Mouse (Mus musculus): ENCODE measurements around the gene Ropn1l.

The Ropn1l gene

DNA sequence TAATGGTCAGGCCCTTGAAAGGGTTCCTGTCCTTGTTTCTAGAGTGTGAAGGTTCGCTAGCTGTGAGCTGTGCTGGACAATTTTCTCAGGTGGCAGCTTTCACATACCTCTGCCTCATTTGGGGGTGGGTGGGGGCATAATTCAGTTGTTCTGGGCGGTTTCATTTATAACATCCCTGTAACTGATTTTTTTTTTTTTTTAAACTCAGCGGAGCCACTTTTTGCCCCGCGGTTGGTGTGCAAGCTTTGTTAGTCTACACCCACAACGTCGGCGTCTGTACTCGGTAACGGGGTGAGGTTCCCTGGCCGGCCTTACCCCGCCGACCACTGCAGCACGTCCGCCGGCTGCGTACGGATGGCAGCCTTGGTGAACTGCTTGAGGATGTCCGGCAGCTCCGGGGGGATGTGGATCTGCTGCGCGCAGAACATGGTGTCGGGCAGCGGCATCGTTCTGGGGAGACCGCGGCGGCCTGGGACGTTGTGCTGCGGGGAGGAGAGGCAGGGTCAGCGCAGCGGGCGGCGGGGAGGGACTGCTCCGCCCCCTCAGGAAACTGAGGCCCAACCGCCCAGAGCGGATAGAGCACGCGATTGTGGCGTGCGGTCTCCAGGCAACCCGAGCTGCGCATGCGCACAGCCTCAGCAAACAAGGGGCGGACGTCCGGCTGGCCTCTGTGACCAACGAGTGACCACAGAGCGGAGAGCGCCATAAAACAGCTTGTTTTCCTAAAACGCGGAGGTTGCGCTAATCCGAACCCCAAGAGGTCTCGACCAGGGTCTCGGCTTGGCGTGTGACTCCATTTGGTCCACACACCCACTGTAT lies at the start of gene Ropn1l:
TSS of gene Ropn1l (minus strand) at position 640 of the 819 bp plus-strand sequence.
- peak; percentile 91 for DNase-seq

DNA sequence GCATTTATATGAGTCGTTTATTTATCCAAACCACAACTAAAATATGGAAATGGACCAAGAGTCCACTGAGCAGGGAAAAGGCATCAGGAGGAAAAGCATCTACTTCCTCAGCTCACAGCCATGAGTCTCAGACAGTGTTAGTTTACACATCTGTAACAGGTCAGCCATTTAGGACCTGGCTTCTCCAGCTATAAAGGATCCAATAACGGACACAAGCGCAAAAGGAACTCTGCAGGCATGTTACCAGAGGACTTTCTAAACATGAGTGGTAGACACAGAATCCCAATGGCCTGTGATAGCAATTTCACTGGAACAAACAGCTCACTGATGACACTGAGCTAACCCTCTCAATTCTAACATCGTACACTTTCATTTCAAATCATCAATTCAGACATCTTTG lies 49.5 kb upstream of the Ropn1l start:
- DNase-seq: no peak

DNA sequence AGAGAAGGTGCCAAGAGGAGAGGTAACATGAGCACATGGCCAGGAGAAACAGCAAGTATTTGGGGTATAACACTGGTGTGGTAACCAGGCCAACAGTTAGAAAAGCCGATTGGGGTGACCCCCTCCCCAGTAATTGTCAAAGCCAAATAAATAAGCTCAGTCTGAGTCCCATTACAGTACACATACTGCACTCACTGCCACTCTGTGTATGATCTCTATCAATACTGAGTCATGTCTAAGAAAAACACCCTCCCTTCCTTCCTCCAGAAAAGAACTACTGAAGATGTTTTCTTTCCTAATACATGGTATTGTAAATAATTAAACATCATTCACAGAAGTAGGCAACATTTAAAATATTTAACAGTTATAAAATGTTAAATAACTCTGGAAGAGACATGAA lies 48.8 kb upstream of the Ropn1l start:
- DNase-seq: no peak

DNA sequence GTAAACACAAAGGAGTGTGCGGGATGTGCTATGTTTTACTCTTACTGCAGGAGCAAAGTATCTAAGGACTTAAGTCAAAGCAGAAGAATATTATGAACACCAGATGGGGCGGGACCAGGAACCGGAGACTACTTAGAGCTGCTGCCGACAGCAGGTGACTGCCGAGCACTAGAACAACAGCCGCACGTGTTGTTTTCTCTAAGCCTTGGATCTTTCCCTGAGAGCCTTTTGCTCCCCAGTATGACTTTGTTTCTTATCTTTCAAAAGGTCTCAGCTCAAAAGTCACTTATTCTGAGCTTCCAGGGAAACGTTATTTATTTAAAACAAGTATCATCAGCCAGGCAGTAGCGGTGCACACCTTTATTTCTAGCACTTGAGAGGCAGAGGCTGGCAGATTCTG lies 41.3 kb upstream of the Ropn1l start:
- DNase-seq: no peak

DNA sequence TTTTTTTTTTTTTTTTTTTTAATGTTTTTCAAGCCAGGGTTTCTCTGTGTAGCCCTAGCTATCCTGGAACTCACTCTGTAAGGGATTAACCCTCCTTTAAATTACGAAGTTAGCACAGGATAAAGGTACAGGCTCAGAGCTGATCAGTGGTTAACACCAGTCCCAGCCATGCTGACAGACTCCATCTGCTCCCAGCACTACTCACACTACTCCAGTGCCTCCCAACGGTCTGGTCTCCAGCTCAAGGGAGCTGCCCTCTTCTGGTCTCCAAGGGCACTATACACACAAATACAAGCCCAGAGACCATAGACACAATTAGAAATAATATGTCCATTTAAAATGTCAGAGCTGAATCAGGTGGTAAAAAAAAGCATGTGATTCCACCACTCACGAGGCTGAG lies 40.8 kb upstream of the Ropn1l start:
- no peak for DNase-seq

DNA sequence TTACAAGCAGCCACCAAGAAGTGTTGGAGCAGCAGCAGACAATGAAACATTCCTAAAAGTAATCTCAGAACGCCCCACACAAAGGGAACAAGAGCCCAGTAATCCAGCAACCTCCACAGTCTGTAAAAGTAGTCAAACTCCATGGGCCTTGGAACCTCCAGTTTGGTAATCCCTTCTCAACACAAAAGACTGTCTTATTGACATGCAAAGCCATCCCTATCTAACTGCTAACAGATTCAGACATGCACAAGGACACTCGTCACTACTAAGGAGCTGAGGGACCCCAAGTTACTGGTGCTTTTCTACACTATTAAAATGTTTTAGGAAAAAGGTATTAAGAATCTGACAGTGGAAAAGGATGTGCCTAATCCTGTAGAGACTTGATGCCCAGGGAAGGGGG lies 33.9 kb upstream of the Ropn1l start:
- no peak for DNase-seq

DNA sequence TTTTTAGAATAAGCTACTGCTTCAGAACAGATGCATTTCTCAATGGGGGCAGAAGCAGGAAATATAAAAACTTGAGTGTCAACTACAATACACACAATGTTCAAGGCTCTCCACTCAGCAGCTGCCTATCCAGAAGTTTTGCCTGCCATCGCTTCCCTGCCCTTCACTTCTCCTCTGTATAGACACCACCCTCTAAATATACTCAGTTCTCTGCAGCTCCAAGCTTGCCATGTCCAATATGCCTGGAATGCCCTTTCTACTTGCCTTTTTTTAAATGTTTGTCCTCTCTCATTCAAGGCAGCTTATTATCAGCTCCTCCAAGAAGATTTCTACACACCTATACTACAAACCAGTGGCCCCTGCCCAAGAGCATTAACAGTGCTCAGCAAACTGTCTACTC lies 23.1 kb upstream of the Ropn1l start:
- no peak for DNase-seq

DNA sequence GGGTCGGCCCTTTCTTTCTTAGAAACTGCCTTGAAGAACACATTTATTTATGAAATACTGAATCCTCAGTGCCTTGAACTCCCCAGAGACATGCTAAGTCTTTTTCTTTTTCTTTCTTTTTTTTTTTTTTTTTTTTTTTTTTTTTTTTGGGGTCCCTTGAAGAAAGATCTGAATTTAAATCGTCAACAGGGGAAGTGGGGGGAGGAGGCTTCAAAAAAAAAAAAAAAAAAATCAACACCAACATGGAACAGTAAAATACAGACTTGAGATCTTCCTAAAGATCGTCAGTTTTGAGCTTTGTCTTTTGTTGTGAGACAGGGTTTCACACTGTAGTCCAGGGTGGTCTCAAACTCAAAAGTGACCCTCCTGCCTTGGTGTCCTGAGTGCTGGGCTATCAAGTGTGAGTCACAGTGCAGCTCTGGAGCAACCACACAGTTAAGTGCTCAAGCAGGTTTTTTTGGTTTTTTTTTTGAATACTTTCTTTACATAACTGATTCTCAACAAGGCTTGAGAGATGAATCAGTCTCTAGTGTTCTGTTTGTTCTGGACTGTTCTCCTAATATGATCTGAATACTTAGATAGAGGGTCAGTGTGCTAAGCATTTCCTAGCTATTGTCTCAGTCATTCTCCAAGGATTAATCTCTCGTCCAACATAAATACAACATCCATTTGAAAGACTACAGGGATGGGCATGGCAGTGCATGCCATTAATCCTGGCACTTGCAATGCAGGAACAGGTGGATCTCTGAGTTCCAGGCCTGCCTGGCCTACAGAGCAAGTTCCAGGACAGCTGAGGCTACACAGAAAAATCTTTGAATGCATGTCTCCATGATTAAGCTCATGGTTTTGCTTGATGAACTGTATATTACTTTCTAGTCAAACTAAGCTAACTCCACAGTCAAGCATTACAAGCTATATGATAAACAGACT lies 19.4 kb upstream of the Ropn1l start:
- DNase-seq: no peak

DNA sequence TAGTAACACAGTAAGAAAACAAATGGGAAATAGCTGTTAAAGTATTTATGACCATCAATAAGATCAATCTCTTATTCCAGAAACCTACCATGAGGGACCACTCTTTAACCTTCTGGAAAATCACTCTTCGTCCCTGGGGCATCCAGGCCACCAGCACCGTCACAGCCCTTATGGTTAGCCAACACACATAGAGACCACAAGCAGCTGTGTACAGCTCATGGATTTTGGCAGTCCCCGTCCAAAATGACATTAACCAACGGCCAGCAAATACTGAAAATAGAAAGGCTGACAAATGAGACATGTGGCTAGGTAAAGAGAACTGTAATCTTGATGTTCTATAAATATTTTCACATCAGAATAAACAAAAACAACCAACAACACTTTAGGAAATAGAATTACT lies 18.0 kb upstream of the Ropn1l start:
- DNase-seq: no peak

DNA sequence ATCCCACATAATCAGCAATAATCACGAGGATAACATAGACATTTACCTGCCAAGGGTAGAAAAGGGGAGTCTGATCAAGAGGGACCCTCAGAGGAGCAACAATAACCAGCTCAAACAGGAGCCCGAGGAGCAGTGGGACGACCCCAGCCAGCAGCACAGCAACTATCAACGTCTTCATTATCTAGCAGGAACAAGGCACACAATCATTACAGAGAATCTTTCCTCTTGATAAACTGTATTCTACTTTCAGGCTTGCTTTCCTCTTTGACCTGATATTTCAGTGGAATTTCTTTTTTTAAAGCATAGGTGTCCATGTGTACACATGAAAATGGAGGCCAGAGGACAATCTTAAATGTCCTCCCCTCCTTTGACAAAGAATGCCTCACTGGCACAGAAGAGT lies 16.0 kb upstream of the Ropn1l start:
- DNase-seq: no peak

DNA sequence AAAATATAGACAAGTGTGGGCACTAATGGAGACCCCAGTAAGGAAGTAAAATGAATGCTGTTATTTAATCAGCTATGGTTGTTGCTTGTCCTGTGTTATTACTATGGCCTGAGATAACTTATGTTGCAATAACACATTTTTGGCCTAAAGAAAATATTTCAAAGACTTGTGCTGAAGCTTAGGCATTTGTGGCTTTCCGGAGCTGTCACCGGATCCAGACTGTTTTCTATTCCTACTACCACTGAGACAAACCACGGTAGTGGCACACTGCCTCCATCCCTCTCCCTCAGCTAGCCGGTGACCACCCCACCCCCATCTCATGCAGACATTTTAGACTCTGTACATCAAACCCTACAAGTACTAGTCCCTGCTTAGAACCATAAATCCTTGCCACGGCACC lies 15.3 kb upstream of the Ropn1l start:
- DNase-seq: no peak

DNA sequence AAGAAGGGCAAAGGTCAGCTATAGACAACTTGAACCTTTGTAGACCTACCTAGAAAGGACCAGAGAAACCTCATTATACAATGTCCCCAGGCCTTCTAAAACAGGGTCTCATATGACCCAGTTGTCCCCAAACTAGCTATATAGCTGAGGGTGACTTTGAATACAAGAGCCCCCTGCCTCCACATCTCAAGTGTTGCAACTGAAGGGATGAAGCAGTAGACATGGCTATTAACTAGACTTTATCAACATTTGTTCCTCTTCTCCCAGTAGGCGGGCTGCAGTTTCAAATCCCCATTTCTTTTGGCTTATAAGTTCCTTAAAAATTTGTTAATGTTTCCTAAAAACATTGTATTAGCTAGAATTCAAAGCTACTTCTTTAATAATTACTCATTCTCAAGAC lies 13.2 kb upstream of the Ropn1l start:
- DNase-seq: no peak

DNA sequence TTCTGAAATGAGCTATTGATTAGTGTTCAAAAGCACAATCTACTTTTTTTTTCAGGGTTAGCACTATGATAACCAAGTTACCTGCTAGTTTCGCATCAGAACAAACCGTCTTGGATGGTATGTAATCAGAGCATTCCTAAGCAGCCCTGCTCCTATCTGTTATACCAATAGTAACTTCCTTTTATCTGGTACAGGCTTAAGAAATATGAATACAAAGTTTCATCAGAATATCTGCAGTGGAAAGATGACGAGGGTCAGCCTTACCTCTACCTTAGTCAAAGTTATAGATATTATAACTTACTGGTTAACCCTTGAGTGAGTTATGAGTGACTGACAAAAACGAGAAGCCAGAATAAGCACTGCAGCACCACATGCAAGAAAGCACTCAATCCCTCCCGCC lies 12.8 kb upstream of the Ropn1l start:
- no peak for DNase-seq

DNA sequence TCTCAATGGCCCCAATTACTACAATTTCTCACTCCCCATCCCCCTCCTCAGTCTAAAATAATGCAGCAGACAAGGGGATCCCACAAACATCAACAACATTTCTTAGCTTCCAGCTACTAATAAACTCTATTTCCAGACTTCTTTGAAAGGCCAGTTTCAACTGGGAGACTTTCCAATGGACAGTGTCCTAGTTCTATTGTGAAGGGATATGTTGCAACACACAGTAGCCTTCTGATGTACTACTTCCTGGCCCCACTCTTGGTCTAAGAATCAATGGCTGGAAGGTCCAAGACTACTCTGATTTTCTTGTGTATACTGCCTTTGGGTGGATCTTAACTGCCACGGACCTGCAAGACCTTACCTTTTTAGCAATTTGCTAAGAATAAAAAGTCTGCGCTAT lies 12.3 kb upstream of the Ropn1l start:
- no peak for DNase-seq

DNA sequence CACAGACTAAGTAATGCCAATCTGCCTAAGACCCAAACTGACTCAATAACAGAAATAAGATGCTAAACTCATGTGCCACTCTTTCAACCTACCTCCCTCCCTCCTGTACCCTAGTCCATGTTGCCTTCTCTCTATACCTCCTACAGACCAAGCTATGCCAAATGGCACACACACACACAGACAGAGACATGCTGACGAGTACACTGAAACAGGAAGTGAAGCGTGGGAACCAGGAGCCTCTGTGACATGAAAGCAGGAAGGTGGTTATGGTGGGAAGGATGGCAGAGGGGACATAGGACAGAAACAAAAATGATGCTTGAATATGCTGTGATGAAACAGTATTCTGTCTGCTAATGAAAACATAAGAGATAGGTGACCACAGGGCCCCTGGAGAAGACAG lies 7.0 kb upstream of the Ropn1l start:
- DNase-seq: no peak

DNA sequence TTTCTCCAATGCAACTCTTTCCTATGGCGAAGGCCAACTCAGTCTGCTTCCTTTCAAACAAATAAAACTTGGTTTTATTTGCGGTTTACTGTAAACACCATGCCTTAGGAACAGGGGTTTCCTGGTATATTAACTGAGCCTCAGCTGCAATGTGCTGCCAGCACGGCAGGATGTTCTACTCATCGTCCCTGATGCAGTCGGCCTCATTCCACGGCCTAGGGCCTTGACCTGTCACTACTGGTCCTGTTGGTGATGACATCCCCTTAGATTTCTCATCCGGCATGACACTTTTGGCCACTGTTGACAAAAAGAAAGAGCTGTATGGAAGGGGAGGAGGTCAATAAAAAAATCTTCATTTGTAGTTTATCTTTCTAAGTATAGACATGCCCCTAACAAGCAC lies 4.5 kb upstream of the Ropn1l start:
- no peak for DNase-seq

DNA sequence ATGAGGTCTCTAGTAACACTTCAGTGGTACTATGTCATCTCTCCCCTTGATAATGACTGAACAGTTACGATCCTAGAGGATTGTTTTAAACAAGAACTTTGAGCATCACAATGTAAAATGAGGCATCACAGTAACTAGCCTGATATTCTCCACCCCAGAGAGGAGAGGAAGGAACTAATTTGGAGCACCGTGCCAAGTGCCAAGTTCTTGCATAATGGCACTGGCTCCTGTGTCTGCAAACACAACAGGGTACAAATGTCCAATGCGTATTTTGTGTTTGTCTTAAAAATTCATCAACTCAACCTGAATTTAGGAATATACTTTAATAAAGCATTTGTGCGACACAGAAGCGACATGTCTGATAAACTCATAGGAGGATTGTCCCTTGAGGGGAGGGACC lies 2.8 kb upstream of the Ropn1l start:
- DNase-seq: no peak

DNA sequence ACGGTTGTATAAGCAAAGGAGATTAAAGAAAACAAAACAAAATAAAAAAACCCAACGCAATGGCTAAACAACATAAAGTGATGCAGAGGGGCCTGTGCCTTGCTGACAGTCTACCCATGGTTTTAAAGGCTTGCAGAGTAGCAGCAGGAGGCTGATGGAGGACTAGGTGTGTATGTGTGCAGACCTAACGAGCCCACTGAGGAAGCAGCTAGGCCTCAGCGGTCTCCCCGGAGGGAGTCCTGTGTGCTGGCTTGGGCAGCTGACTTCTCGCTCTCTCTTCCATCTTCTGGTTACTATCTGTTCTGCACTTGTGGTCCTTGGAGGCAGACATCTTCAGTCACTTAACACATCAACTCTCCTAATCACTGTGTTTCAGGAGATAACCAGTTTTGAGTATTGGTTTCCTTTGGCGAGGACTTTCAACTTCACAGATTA lies 1.3 kb upstream of the Ropn1l start:
- no peak for DNase-seq

DNA sequence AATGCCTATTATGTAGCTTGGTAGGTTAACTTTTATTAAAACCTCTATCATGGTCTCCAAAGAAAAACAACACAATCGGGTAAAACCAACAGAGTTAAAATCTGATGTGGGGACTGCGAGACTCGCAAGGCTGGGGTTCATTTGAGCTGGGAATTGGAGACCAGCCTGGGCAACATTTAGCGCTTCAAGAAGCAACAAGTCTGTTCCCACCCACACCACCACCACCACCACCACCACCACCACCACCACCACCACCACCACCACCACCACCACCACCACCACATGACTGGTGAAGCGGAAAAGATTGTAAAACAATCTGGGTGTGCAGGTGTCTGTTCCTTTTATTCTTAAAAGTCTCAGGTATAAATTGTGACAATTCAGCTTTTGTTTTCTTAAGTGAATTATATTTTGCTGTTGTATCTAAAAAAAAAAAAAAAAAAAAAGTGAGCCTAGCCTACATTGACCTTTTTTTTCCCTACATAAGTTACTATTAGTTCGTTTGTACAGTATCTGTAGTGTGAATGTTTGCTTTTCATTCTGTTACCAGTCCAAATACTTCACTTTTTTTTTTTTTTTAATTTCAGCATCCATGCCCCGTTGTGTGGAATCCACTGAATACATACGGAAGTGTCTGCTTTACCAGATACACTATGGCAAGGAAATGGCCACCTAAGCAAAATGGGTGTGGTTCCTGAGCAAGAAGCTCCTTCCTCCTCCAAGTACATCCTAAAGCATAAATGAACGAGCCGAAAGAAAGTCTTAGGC lies 741 bp upstream of the Ropn1l start:
- DNase-seq: no peak

DNA sequence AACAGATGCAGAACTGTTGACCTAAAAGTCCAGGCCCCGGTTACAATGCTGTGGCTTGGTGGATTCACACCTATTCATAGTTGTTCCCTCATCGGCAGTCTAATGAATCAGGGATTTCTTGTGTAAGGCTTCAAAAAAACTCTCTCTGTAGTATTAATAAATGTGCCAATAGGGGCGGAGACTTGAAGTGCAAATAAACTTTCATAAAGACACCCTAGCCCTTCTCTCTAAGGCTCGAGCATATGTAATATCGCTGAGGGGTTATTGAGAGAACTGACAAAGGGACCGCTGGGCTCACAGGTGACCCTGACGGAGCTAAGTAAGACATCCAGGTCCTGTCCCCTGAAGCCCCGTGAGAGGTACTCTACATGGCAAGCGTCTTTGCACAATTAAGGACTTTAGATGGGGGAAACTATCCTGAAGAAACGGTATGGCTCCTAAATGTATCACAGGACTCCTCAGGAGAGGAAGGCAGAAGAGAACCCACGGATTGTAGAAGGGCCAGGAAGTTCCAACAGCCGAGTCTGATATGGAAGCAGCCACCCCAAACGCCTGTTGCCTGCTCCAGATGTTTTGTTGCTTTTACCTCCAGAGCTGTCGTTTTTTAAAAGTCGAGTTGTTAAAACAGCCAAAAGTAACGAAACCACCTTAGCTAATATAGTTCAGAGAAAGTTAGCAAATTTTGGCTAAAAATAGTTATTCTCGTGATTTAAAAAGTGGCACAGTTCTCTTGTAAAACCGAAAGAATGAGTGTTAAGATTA lies 1.0 kb downstream of the Ropn1l start:
- DNase-seq: no peak

DNA sequence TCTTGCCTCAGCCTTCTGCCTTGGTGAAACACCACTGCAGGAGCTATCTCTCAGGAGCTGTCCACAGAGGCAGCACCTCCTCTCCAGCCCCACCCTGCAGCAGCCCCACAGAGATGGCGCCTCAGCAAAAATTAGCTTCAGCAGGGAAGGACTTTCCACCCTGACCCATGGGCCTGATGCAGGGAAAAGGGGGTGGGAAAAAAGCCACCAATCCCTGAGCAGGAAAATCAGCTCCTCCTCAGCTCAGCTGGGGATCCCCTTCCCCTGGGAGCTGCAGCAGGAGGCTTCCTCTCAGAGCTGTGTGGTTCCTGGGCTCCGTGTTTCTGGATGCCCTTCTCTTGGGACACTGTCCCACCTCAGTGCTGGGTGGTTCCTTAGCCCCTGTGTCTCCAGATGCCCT lies 3.8 kb downstream of the Ropn1l start:
- DNase-seq: peak; percentile 35

DNA sequence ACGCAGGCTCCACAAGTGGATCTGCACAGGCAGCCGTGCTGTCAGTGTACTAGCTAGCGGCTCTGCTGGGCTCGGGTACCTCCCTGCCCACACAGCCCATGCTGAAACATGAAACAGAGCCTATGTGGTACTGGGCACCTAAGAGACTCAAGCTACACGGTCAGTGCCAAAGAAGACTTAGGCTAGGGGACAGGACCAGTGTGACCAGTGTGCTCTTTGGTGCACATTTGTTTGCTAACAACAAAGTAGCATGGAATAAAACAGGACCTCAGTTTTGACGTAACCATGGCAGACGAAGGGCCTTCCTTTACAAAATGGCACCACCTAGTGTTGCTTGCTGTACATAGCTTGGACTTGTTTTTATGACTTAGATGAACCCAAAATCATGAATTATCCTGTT lies 6.4 kb downstream of the Ropn1l start:
- DNase-seq: no peak

DNA sequence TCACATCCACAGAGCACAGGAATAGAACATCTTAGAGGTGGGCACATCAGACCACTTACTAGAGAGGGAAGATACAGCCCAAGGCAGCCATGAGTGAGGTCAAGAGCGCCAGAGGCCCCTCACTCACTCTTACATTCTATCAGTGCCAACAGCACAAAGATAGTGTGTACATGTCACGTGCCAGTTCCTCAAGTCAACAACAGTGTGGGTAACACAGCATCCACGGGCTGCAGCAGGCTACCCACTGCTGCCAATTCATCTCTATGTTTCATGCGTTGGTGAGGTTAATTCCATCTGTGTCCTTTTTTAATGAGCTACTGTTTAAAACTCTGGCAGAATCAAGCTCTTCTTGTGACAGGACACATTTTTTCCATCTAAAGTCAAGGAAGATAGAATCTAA lies 10.8 kb downstream of the Ropn1l start:
- DNase-seq: no peak

Data from liver (tissue).